Mouse (Mus musculus) kidney, adult 2 months (tissue): ENCODE measurements around the gene Tenm3. TPM values are rescaled to one million over a fixed set of nuclear protein-coding genes. Genes with fewer than 3 reads are reported as not detected.

Source experiments
- DNase-seq: peaks from one replicate; pipeline ENCODE4 v3.0.0; 2021
- H3K27ac ChIP-seq: fragments of 200-500 bp; 2 replicates; pipeline ENCODE4 v1.5.1; 2012; ENCODE audit warnings: low read depth, low read length, control low read depth, inconsistent platforms; ENCODE audit not compliant: insufficient read depth
- H3K27me3 ChIP-seq: fragments of 200-500 bp; replicated peaks from 2 replicates; pipeline ENCODE4 v1.6.1; 2012; ENCODE audit warnings: mild to moderate bottlenecking, moderate library complexity, low read length, inconsistent platforms; ENCODE audit not compliant: control insufficient read depth, insufficient read depth
- H3K36me3 ChIP-seq: fragments of 200-500 bp; 2 replicates; pipeline ENCODE4 v1.6.1; 2012; ENCODE audit warnings: mild to moderate bottlenecking, moderate library complexity, low read length, inconsistent platforms; ENCODE audit not compliant: control insufficient read depth, insufficient read depth
- H3K4me1 ChIP-seq: fragments of 200-500 bp; 2 replicates; pipeline ENCODE4 v1.6.1; 2011; ENCODE audit warnings: low read length; ENCODE audit not compliant: control insufficient read depth, insufficient read depth
- H3K4me3 ChIP-seq: fragments of 200-500 bp; 2 replicates; pipeline ENCODE4 v1.5.1; 2011; ENCODE audit warnings: mild to moderate bottlenecking, low read depth, low read length, control low read depth; ENCODE audit not compliant: insufficient read depth
- CTCF ChIP-seq: fragments of 200-500 bp; conservative IDR thresholded peaks from 2 replicates; pipeline ENCODE4 v1.5.1; 2011; ENCODE audit warnings: low read depth, mild to moderate bottlenecking, control low read depth, low read length, moderate library complexity, mixed read lengths; ENCODE audit not compliant: insufficient read depth, insufficient read length
- POLR2A ChIP-seq: fragments of 200-500 bp; IDR thresholded peaks from one replicate; pipeline ENCODE4 v1.6.1; 2011; ENCODE audit warnings: low read depth, low read length, control low read depth
- WGBS: fragments of 180-500 bp; shearing (Covaris S2); methylation state at CpG from one replicate; pipeline ENCODE4 v1.1.7; 2018; 5-methylcytosine and 5-hydroxymethylcytosine counted together
- polyA plus RNA-seq: library from polyadenylated mRNA; depleted of rRNA; stranded (reverse); fragments of >200 nt; gene quantifications from 2 replicates; pipeline ENCODE4 v1.2.3, GENCODE M21; 2012

Tenm3 gene
- polyA plus RNA-seq, 1 experiment: 2.0 TPM

DNA sequence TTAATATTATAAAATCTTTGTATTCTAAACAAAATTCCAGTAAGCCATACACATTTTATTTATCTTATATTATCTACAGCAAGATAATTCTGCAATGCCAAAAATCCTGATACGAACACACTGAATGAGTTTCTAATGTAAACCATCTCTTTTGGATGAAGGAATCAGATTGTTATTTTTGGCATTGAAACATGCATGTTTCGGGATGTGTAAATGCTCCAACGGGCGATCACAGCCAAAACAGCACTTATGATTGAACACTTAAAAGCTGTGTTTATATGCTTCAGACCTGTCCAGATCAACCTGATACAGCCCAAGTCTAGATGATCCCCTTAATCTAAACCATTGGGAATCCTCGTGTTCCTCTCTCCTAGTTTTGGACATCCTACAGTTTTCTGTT lies 292.4 kb downstream of the Tenm3 start:
- no peak for DNase-seq
- TF ChIP-seq CTCF (no peak), POLR2A (no peak)
- Histone ChIP-seq H3K4me1 (no peaks in the 10 kb centered on the region), H3K27ac (no peak overlapping the region), H3K36me3 (no peaks in the 10 kb centered on the region), H3K27me3 (peaks cover 4% of the 10 kb centered on the region; the same call in 1 of the 2 replicates), H3K4me3 (no peak overlapping the region)
- 64% methylated on average over 5 of the region's 5 CpGs for WGBS

GRCm38 (mm10) chr8:48548908-48549307 lies 294.8 kb downstream of the Tenm3 start:
- no peak overlapping the region for H3K4me3 ChIP-seq
- TF ChIP-seq POLR2A: no peak
- no peak for TF ChIP-seq CTCF
- no peak overlapping the region for H3K27ac ChIP-seq
- no peak for DNase-seq
- whole genome bisulfite sequencing: 90% methylated on average over 9 of the region's 9 CpGs
- no peaks in the 10 kb centered on the region for H3K27me3 ChIP-seq
- no peaks in the 10 kb centered on the region for H3K36me3 ChIP-seq
- H3K4me1 ChIP-seq: no peaks in the 10 kb centered on the region

DNA sequence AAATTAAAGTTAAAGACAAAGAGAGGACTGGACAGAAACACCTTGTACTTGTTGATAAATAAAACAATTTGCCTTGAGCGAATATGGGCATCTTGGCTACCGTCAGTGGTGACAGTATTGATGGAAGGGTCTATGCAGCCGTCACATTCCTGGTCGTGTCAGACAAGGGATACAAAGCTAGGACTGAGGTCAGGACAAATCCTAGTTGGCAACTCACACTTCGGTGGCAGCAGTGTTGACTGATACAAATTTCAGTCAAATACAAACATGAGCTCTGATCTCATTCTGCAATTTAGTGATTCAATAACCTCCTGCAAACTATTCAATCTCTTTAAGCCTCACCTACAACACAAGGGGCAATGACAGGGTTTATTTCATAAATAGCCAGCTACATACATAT lies 298.1 kb downstream of the Tenm3 start:
- TF ChIP-seq CTCF: no peak
- TF ChIP-seq POLR2A: no peak
- Histone ChIP-seq H3K4me1 (no peaks in the 10 kb centered on the region), H3K27me3 (no peaks in the 10 kb centered on the region), H3K4me3 (no peak overlapping the region), H3K27ac (no peak overlapping the region), H3K36me3 (no peaks in the 10 kb centered on the region)
- WGBS: 88% methylated on average over 5 of the region's 5 CpGs
- no peak for DNase-seq

- DNase-seq: no peak
- no peaks in the 10 kb centered on the region for H3K27me3 ChIP-seq
- TF ChIP-seq CTCF: no peak
- TF ChIP-seq POLR2A: no peak
- no peaks in the 10 kb centered on the region for H3K36me3 ChIP-seq
- H3K4me1 ChIP-seq: no peaks in the 10 kb centered on the region
- H3K4me3 ChIP-seq: no peak overlapping the region
- H3K27ac ChIP-seq: no peak overlapping the region
- WGBS: 86% methylated on average over 7 of the region's 7 CpGs
These were observed 298.9 kb downstream of the Tenm3 start for GRCm38 (mm10) chr8:48544840-48545239.

DNA sequence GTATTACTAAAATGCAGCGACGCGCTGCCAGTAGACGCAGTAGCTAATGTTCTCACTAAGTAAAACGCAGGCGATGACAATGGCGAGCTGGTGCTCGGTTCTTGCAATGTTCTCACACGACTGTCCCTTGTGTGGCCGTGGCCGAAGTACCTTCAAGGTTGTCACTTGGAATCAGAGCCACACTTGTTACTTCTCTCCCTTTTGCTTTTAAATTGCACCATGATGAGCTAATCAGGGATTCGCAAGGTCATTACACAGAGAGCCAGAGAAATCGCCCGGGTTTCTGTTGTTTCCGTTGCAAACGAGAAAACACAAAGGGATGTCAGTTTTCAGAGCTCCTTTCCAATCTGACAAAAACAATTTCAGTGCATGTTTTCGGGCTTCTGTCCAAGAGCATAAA lies 301.6 kb downstream of the Tenm3 start:
- H3K4me3 ChIP-seq: no peak overlapping the region
- no peaks in the 10 kb centered on the region for H3K4me1 ChIP-seq
- DNase-seq: no peak
- TF ChIP-seq POLR2A (no peak), CTCF (no peak)
- no peaks in the 10 kb centered on the region for H3K27me3 ChIP-seq
- WGBS: 92% methylated on average over 17 of the region's 17 CpGs
- H3K27ac ChIP-seq: no peak overlapping the region
- no peaks in the 10 kb centered on the region for H3K36me3 ChIP-seq

GRCm38 (mm10) chr8:48540894-48541293 lies 302.9 kb downstream of the Tenm3 start:
- H3K4me1 ChIP-seq: no peaks in the 10 kb centered on the region
- H3K27me3 ChIP-seq: no peaks in the 10 kb centered on the region
- no peak overlapping the region for H3K4me3 ChIP-seq
- no peak overlapping the region for H3K27ac ChIP-seq
- TF ChIP-seq CTCF: no peak
- TF ChIP-seq POLR2A: no peak
- 44% methylated on average over 8 of the region's 8 CpGs for WGBS
- no peaks in the 10 kb centered on the region for H3K36me3 ChIP-seq
- no peak for DNase-seq

DNA sequence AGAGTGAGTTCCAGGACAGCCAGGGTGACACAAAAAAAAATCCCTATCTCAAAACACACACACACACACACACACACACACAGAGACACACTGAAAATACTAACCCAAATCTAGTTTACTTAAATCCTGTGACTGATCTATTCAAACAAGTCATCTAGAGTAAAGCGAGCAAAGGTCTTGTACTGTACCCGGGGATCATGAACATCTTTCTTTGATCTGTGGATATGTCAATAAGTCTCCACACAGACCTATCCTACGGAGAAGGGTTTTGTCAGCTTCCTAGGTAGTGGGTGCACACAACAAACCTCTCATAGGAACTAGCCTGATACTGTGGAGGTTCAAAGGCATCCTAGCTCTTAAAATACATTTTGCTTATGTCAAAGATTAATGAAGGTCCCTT lies 307.9 kb downstream of the Tenm3 start:
- DNase-seq: no peak
- H3K36me3 ChIP-seq: no peaks in the 10 kb centered on the region
- H3K4me1 ChIP-seq: no peaks in the 10 kb centered on the region
- no peak for TF ChIP-seq POLR2A
- no peak for TF ChIP-seq CTCF
- no peaks in the 10 kb centered on the region for H3K27me3 ChIP-seq
- no peak overlapping the region for H3K27ac ChIP-seq
- no peak overlapping the region for H3K4me3 ChIP-seq
- WGBS: 85% methylated on average over 3 of the region's 3 CpGs

GRCm38 (mm10) chr8:48531795-48532194 lies 312.0 kb downstream of the Tenm3 start:
- no peak for DNase-seq
- H3K27ac ChIP-seq: no peak overlapping the region
- WGBS: 69% methylated on average over 5 of the region's 5 CpGs
- TF ChIP-seq POLR2A (no peak), CTCF (no peak)
- no peaks in the 10 kb centered on the region for H3K27me3 ChIP-seq
- no peaks in the 10 kb centered on the region for H3K36me3 ChIP-seq
- H3K4me3 ChIP-seq: no peak overlapping the region
- no peaks in the 10 kb centered on the region for H3K4me1 ChIP-seq
